Mouse (Mus musculus): ENCODE results near the gene Cel. TPM values are rescaled to one million over a fixed set of nuclear protein-coding genes. Genes with fewer than 3 reads are reported as not detected.

Gene Cel
- polyA plus RNA-seq, 1 experiment: not detected

DNA sequence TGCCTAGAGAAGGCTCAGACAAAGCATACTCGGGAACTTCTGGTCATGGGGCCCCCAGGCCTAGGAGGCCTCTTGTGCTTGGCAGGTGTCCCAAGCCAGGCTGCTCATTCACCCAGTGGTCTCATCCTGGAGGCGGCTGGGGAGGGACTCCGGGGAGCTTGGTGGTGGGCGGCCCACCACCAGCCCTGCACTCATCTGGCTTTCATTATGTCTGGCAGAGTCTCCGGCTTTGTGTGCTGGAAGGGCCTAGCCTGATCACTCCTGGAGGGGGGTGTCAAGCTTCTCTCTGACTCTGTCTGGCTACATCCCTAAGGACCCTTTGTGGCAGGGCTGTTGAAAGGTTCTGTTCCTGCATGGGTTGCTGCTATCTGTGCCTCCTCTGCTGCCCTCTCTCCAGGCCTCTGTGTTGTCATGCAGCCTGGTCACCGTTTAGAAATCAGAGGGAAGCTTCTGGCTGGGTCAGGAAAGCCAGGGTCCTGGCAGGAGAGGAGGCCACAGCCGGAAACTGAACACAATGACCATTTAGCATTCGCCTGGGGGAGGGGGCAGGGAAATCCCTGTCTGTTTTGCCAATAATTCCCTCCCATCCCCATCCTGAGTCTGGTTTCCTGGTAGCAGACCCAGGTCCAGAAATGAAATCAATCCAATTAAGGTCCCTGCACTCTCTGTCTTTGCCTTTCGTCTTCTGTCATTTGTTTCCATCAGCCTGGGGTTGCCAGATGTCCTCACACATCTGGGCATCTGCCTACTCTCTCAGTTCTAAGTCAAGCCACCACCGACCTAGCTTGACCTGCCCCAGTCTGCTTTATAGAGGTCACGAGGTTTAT lies 28.6 kb downstream of the Cel start:
- Histone ChIP-seq H3K4me3 (ENCODE audit: insufficient read depth, low read length) (peak overlapping the region; percentile 55), H3K4me1 (ENCODE audit: control insufficient read depth, insufficient read depth, low read length) (peaks cover 27% of the 10 kb centered on the region), H3K27ac (ENCODE audit: insufficient read depth, low read length) (peak overlapping the region; percentile 77)
- TF ChIP-seq CTCF (IDR thresholded peaks at IDR 0.05; ENCODE audit: borderline replicate concordance, insufficient read depth, low read length) (no peak), POLR2A (IDR thresholded peaks at IDR 0.05; ENCODE audit: low read depth, low read length) (no peak)

- Histone ChIP-seq H3K27ac (ENCODE audit: insufficient read depth, low read length) (peak overlapping the region; percentile 77), H3K4me1 (ENCODE audit: control insufficient read depth, insufficient read depth, low read length) (peaks cover 20% of the 10 kb centered on the region), H3K4me3 (ENCODE audit: insufficient read depth, low read length) (peak overlapping the region; percentile 55)
- TF ChIP-seq POLR2A (IDR thresholded peaks at IDR 0.05; ENCODE audit: low read depth, low read length) (no peak; the same call in 1 of the 2 replicates), CTCF (IDR thresholded peaks at IDR 0.05; ENCODE audit: borderline replicate concordance, insufficient read depth, low read length) (no peak)
Measured at GRCm38 (mm10) chr2:28533901-28534435, 29.2 kb downstream of the Cel start.

DNA sequence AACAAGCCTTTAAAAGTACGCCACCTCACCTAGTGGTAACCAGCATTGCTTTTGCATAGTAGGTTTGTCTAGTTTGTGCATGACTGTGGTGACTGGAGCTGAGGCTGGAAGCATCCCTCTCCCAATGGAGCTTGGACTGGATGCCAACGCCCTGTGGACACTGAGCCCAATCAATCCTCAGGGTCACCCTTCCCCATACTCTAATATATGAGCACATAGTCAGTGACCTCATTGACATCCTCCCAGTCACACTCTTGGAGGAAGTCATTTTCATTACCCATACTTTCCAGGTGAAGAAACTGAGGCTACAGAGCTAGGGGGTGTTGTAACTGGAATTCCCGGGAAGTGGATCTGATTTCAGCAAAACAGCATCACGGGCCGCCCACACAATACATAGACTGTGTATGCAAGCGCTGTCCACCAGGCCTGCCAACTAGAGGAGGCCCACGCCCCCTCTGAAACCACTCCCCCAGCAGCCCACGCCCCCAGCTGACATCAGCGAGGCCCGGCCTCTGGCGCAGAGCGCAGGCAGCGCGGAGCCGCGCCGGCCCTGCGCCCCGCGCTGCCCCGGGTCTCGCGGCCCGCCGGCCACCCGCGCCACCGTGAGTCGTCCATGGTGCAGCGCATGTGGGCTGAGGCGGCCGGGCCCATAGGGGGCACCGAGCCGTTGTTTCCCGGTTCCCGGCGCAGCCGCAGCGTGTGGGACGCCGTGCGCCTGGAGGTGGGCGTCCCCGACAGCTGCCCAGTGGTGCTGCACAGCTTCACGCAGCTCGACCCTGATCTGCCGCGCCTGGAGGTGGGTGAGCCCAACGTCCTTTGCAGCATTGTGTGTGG lies 30.0 kb downstream of the Cel start:
- Histone ChIP-seq H3K4me1 (ENCODE audit: control insufficient read depth, insufficient read depth, low read length) (peaks cover 18% of the 10 kb centered on the region), H3K4me3 (ENCODE audit: insufficient read depth, low read length) (peak overlapping the region; percentile 55), H3K27ac (ENCODE audit: insufficient read depth, low read length) (peak overlapping the region; percentile 77; the same call in 1 of the 2 replicates)
- TF ChIP-seq CTCF (IDR thresholded peaks at IDR 0.05; ENCODE audit: borderline replicate concordance, insufficient read depth, low read length) (no peak), POLR2A (IDR thresholded peaks at IDR 0.05; ENCODE audit: low read depth, low read length) (peak; percentile 75)

DNA sequence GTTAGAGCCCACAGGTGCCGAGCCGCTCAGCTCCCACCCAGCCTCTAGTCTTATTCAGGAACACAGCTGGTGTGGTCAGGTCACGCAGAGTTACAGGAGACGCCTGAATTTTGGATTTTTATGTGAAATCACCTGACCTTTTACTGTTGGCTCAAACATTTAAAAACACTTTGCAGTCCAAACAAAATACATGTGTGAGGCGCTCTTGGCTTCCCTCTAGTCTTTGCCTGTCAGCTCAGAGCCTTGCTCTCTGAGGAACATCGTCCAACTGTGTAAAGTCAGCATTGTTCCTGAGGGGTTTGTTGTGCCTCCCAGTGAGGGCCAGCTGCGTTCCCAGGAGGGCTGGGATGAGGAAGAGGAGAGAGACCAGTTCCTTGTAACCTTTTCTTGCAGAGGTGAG lies 32.9 kb downstream of the Cel start:
- no peak overlapping the region for H3K4me3 ChIP-seq (ENCODE audit: insufficient read depth, low read length)
- H3K4me1 ChIP-seq (ENCODE audit: control insufficient read depth, insufficient read depth, low read length): peaks cover 21% of the 10 kb centered on the region
- no peak overlapping the region for H3K27ac ChIP-seq (ENCODE audit: insufficient read depth, low read length)
- TF ChIP-seq CTCF (IDR thresholded peaks at IDR 0.05; ENCODE audit: borderline replicate concordance, insufficient read depth, low read length) (no peak), POLR2A (IDR thresholded peaks at IDR 0.05; ENCODE audit: low read depth, low read length) (no peak)

DNA sequence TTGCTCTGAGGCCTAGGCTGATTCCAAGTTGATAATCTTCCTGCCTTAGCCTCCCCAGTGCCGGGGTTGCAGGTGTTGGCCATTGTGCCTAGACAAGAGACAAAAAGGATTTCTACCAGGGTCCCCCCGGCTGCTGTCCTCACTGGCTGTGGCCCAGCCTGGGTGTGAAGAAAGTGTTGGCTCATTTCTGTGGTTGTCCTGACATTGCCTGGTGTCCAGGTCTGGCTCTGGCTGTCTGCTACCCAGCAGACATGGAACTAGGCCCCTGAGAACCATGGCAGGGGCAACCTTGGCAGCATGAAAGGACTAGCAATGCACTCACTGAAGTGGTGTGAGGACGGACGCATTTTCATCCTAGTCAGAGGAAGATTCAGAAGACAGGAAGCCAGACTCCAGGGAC lies 33.3 kb downstream of the Cel start:
- Histone ChIP-seq H3K4me3 (ENCODE audit: insufficient read depth, low read length) (no peak overlapping the region), H3K4me1 (ENCODE audit: control insufficient read depth, insufficient read depth, low read length) (peaks cover 21% of the 10 kb centered on the region), H3K27ac (ENCODE audit: insufficient read depth, low read length) (no peak overlapping the region)
- TF ChIP-seq POLR2A (IDR thresholded peaks at IDR 0.05; ENCODE audit: low read depth, low read length) (no peak), CTCF (IDR thresholded peaks at IDR 0.05; ENCODE audit: borderline replicate concordance, insufficient read depth, low read length) (no peak)

- TF ChIP-seq POLR2A (IDR thresholded peaks at IDR 0.05; ENCODE audit: low read depth, low read length) (no peak), CTCF (IDR thresholded peaks at IDR 0.05; ENCODE audit: borderline replicate concordance, insufficient read depth, low read length) (no peak)
- peaks cover 28% of the 10 kb centered on the region for H3K4me1 ChIP-seq (ENCODE audit: control insufficient read depth, insufficient read depth, low read length)
- H3K27ac ChIP-seq (ENCODE audit: insufficient read depth, low read length): no peak overlapping the region
Measured at GRCm38 (mm10) chr2:28528354-28528730, 34.9 kb downstream of the Cel start.

DNA sequence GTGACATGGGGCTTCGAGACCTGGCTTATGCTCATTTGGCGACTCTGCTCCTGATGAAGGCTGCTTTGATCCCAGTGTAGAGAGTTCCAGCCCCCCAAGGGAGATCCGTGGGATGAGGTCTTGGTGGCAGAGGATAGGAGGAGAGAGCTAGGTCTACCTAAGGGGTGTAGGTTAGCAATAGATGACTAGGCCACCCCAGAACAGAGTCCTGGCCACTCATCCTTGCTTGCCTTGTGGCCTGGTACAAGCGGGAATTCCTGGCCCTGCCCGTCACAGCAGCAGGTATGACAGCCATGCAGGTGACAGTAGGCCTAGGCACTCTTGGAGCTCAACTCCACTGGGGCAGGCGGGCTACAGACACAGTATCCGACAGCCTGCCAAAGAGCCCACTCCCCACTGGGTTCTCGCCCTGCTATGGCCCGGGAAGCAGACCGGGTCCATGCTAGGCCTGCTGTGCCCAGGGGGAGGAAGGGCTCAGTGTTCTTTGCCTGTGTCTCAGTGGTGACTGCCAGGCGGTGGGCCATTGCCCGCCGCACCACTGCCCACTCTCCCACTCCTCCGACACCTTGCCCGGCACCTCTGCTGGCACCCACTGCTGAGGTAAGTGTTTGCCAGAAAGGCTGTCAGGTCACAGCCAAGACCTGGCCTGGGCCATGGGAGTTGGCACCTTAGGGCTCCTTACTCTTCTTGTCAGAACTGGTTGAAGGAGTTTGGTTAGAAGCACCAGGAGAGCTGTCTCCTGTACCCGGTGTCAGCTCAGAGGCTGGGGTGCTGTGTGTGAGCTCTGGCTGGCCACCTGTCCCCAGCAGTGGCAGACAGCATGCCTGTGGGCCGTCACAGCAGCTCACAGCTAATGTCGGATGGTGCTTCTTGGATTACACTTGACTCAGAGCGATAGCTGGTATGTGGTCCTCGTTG lies 35.5 kb downstream of the Cel start:
- H3K4me1 ChIP-seq (ENCODE audit: control insufficient read depth, insufficient read depth, low read length): peaks cover 25% of the 10 kb centered on the region
- TF ChIP-seq POLR2A (IDR thresholded peaks at IDR 0.05; ENCODE audit: low read depth, low read length): no peak
- no peak for TF ChIP-seq CTCF (IDR thresholded peaks at IDR 0.05; ENCODE audit: borderline replicate concordance, insufficient read depth, low read length)
- no peak overlapping the region for H3K4me3 ChIP-seq (ENCODE audit: insufficient read depth, low read length)
- H3K27ac ChIP-seq (ENCODE audit: insufficient read depth, low read length): no peak overlapping the region

More at GRCm38 (mm10) chr2:28528354-28528730, 34.9 kb downstream of the Cel start:
- H3K4me3 ChIP-seq (ENCODE audit: insufficient read depth, low read length): no peak overlapping the region

DNA sequence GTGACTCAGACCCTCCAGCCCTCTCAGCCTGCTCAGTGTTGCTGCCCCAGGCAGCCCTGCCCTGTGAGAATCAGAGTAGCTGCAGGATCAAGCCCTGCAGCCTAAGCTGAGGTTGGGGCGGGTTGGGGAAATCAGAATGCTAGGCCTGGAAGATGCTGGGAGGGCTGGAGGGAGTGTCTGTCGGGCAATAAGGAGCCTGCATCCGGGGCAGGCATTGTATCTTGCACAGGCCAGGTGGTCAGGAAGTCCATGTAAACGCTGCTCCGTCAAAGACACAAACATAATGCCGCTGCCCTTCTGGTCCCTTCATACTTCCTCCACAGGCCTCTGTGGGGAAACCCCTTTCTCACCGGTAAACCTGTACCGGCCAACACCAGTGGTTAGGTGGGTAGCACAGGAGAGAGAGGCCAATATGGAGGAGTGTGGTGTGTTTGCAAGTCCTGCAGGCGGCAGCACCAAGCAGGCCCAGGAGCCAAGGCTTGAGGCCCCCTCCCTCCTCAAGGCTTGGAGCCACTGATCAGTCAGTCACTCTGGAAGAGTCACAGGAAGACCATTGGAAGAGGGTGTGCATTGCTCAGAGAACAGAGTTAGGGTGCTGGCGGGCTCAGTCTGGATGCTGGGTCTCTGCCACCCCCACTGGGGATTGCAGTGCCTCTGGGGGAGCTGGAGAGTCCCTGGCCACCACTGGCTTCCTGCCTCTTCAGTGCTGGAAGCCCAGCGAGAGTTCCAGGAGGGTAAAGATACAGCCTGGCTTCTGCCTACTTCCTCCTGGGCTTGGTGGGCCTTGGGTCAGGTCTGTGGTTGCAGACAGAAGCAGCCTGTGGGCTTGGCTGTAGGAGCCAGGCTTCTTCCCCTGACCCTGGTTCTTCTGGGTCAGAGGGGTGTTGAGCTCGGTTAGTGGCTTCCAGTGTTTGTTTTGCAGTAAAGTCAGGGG lies 37.0 kb downstream of the Cel start:
- Histone ChIP-seq H3K4me1 (ENCODE audit: control insufficient read depth, insufficient read depth, low read length) (peaks cover 24% of the 10 kb centered on the region), H3K27ac (ENCODE audit: insufficient read depth, low read length) (peak overlapping the region; percentile 14), H3K4me3 (ENCODE audit: insufficient read depth, low read length) (no peak overlapping the region)
- TF ChIP-seq CTCF (IDR thresholded peaks at IDR 0.05; ENCODE audit: borderline replicate concordance, insufficient read depth, low read length) (peak; percentile 35; the same call in 1 of the 2 replicates), POLR2A (IDR thresholded peaks at IDR 0.05; ENCODE audit: low read depth, low read length) (no peak)

Data from embryonic fibroblast, embryonic 13.5 days (primary cell).